Mouse (Mus musculus) C2C12 (cell line): Measurements from ENCODE around the gene Tvp23b. TPM values are rescaled to one million over a fixed set of nuclear protein-coding genes. Genes with fewer than 3 reads are reported as not detected.

ENCODE experiments used
- H3K27me3 ChIP-seq: one replicate; pipeline ENCODE4 v1.6.1; 2011; ENCODE audit not compliant: control insufficient read depth, insufficient read depth, insufficient read length
- H3K36me3 ChIP-seq: one replicate; pipeline ENCODE4 v1.6.1; 2011; ENCODE audit not compliant: control insufficient read depth, insufficient read depth
- H3K4me3 ChIP-seq: one replicate; pipeline ENCODE4 v1.5.1; 2011; ENCODE audit warnings: mild to moderate bottlenecking, control low read depth; ENCODE audit not compliant: poor library complexity, insufficient read depth, severe bottlenecking
- H3K79me2 ChIP-seq: one replicate; pipeline ENCODE4 v1.6.1; 2011; ENCODE audit not compliant: control insufficient read depth, insufficient read depth
- H3K79me3 ChIP-seq: one replicate; pipeline ENCODE4 v1.6.1; 2011; ENCODE audit warnings: low read depth, control low read depth
- H3ac ChIP-seq: one replicate; pipeline ENCODE3; 2011; ENCODE audit warnings: low read depth; ENCODE audit not compliant: control insufficient read depth, insufficient read length
- CEBPB ChIP-seq: IDR thresholded peaks from one replicate; pipeline ENCODE4 v1.6.1; 2011; ENCODE audit warnings: low read depth, mild to moderate bottlenecking, control low read depth, moderate library complexity
- CTCF ChIP-seq: IDR thresholded peaks from one replicate; pipeline ENCODE4 v1.5.1; 2011; ENCODE audit not compliant: control insufficient read depth, insufficient read depth, insufficient read length
- FOSL1 ChIP-seq: IDR thresholded peaks from one replicate; pipeline ENCODE4 v1.8.0; 2011; ENCODE audit warnings: mild to moderate bottlenecking, low read length; ENCODE audit not compliant: poor library complexity, insufficient read depth, severe bottlenecking
- MAX ChIP-seq: IDR thresholded peaks from one replicate; pipeline ENCODE4 v1.6.1; 2011; ENCODE audit warnings: mild to moderate bottlenecking, control low read depth
- MYOD1 ChIP-seq: IDR thresholded peaks from one replicate; pipeline ENCODE4 v1.6.1; 2011; ENCODE audit warnings: low read depth; ENCODE audit not compliant: control insufficient read depth, insufficient read length
- MYOG ChIP-seq: IDR thresholded peaks from one replicate; pipeline ENCODE4 v1.6.1; 2011; ENCODE audit not compliant: control insufficient read depth, insufficient read length; ENCODE audit errors: extremely low read depth
- USF1 ChIP-seq: IDR thresholded peaks from one replicate; pipeline ENCODE4 v1.6.1; 2011; ENCODE audit warnings: low read depth, mild to moderate bottlenecking, control low read depth, moderate library complexity
- polyA plus RNA-seq: library from polyadenylated mRNA; unstranded; fragments of >200 nt; fragmentation: generic; extraction: Trizol; gene quantifications from one replicate; pipeline ENCODE4 v1.2.1, GENCODE M21; 2012; ENCODE audit warnings: missing spikeins

Tvp23b gene
- polyA plus RNA-seq, 1 experiment: 13.7 TPM

DNA sequence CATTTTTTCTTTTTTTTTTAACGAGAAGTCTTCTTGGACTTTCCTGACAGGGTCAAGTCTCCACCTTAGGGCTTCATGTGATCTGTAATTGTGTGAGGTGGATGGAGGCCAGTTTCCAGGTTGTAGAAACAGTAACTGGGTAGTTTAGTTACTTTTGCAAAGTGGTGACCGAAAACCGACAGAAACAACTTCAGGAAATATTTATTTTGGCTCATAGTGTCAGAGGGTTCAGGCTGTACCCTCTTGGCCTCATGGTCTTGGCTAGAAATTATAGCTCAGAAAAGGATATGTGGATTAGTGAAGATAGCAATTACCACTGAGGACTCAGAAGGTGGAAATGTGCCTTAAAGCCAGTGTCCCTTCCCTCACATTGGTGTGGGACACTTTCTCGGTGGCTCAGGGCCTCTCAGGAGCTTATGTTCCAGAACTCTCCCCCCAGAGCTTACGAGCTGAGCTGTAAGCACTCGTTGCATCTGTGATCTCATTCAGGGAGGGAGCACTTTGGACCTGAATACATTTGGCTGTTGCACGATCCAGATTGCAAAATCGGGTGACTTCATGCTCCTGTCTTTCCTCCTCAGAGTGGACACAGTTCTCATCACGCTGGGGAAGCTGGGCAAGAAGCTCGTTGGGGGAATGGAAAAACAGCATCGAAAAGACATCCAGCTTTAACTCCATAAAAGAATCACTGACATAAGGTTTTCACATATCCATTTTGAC, 55.7 kb downstream of the Tvp23b start:
- Histone ChIP-seq H3ac (no peak overlapping the region), H3K79me3 (no peaks in the 10 kb centered on the region), H3K27me3 (no peaks in the 10 kb centered on the region), H3K4me3 (no peak overlapping the region), H3K79me2 (no peaks in the 10 kb centered on the region), H3K36me3 (no peaks in the 10 kb centered on the region)
- no peak for TF ChIP-seq MYOD1

DNA sequence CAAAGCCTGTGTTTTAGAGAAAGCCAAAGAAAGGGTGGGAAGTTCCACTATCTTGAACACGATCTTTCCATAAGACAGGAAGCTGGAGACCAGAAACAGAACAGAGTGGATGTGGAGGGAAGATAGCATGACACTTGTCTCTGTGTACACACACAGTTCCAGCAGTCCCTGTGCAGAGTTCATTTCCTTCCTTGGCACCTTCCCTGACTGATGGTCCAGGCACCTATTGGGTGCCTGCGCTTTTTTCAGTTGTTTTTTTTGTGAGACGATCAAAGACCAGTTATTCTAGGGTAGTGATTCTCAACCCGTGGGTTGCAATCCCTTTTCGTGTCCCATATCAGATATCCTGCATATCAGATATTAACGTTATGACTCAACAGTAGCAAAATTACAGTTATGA, 58.7 kb downstream of the Tvp23b start:
- no peaks in the 10 kb centered on the region for H3K36me3 ChIP-seq
- no peaks in the 10 kb centered on the region for H3K79me3 ChIP-seq
- H3K27me3 ChIP-seq: no peaks in the 10 kb centered on the region
- H3K4me3 ChIP-seq: no peak overlapping the region
- no peak overlapping the region for H3ac ChIP-seq
- TF ChIP-seq CTCF (no peak), FOSL1 (no peak), MAX (no peak), MYOD1 (no peak), MYOG (no peak), CEBPB (no peak), USF1 (no peak)
- H3K79me2 ChIP-seq: no peaks in the 10 kb centered on the region

DNA sequence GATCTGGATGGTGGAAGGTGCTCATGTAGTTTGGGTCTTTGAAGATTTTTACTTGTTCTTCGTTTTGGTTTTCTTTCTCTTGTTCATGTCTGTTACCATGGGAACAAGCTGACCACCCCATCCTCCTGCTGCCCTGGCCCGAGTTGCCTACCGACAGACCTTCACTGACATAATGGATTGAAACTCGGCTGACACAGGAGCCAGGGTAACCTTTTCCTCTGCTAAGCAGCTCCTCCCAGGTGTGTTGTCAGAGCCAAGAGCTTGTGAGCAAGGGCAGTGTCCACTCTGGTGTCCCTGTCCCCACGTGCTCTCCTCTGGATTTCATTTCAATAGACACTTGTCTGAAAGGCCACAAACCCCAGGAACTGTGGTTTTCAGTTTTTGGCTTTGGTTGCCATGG, 59.7 kb downstream of the Tvp23b start:
- H3K4me3 ChIP-seq: no peak overlapping the region
- H3K79me2 ChIP-seq: no peaks in the 10 kb centered on the region
- H3ac ChIP-seq: no peak overlapping the region
- H3K27me3 ChIP-seq: no peaks in the 10 kb centered on the region
- H3K79me3 ChIP-seq: no peaks in the 10 kb centered on the region
- TF ChIP-seq FOSL1: no peak
- TF ChIP-seq CTCF: no peak
- no peak for TF ChIP-seq MYOD1
- TF ChIP-seq CEBPB: no peak
- no peak for TF ChIP-seq USF1
- no peak for TF ChIP-seq MYOG
- H3K36me3 ChIP-seq: no peaks in the 10 kb centered on the region

DNA sequence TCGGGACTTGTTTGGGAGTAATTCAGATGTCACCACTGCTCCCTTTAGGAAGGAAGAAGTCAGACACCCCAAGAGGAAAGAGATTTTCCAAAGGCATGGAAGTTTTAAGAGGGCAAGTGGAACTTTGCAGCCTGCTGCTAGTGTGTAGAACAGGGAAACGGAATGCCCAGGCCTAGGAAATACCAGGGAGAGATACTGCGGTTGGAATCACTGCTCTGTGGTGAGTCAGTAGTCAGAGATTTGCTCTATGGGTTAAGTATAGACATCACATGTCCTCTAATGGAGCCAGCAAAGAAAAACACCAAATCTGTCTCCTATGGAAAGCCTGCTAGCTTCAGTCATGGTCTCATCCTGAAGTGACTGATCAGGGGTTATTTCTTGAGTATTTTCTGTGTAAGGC, 60.9 kb downstream of the Tvp23b start:
- no peaks in the 10 kb centered on the region for H3K27me3 ChIP-seq
- no peak overlapping the region for H3ac ChIP-seq
- no peaks in the 10 kb centered on the region for H3K79me2 ChIP-seq
- H3K79me3 ChIP-seq: no peaks in the 10 kb centered on the region
- no peak overlapping the region for H3K4me3 ChIP-seq
- TF ChIP-seq FOSL1 (no peak), MYOG (no peak), MYOD1 (no peak), USF1 (no peak), MAX (no peak), CEBPB (no peak), CTCF (no peak)
- no peaks in the 10 kb centered on the region for H3K36me3 ChIP-seq

DNA sequence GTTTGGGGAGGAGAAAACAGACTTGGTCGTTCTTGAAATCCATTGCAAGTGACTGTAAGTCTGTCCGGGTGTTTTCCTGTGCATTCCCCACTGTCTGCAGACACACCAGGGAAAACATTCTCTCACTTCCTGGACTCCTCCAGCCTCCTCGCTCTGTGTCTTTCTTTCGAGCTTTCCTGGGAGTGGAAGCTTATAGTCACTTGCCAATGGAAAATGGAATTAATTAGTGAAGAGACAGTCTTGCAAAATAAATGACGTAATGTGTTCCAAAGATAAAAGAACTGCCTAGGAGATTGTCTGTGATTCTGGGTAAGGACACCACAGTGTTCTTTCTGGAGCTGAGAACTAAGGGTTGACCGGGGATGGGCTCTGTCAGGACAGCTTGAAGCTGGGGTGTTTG, 64.3 kb downstream of the Tvp23b start:
- TF ChIP-seq CEBPB: no peak
- TF ChIP-seq MAX: no peak
- no peak for TF ChIP-seq MYOG
- no peak for TF ChIP-seq MYOD1
- TF ChIP-seq CTCF: no peak
- TF ChIP-seq USF1: no peak
- no peak for TF ChIP-seq FOSL1
- Histone ChIP-seq H3ac (no peak overlapping the region), H3K79me3 (no peaks in the 10 kb centered on the region), H3K36me3 (no peaks in the 10 kb centered on the region), H3K4me3 (no peak overlapping the region), H3K79me2 (no peaks in the 10 kb centered on the region), H3K27me3 (no peaks in the 10 kb centered on the region)

DNA sequence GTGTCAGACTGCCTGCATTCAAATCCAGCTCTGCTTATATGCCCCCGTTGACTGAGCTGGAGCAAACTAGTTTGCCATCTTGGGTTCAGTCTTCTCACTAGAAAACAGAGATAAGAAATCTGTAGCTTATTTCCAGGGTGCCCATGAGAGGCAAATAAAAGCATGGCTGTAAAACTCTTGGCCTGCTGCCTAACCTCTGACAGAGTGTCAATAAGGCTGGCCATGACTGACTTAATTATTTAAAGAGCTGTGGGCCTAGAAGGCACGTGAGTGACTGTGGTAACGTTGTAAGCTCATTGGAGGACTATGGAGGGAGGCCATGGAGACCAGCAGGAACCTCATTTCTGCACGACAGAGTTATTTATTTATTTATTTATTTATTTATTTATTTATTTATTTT, 66.3 kb downstream of the Tvp23b start:
- Histone ChIP-seq H3K79me3 (no peaks in the 10 kb centered on the region), H3K27me3 (no peaks in the 10 kb centered on the region), H3K4me3 (no peak overlapping the region), H3ac (no peak overlapping the region), H3K36me3 (no peaks in the 10 kb centered on the region), H3K79me2 (no peaks in the 10 kb centered on the region)
- TF ChIP-seq MYOD1: no peak
- TF ChIP-seq CTCF: no peak
- no peak for TF ChIP-seq FOSL1
- TF ChIP-seq MYOG: no peak
- TF ChIP-seq MAX: no peak
- TF ChIP-seq USF1: no peak
- TF ChIP-seq CEBPB: no peak
